Mouse (Mus musculus): Measurements from ENCODE around the gene Pop7. TPM values are rescaled to one million over a fixed set of nuclear protein-coding genes. Genes with fewer than 3 reads are reported as not detected.
A peak's percentile ranks its signal among the peaks of the same experiment; 100 is the strongest.

The Pop7 gene
- polyA plus RNA-seq, 1 experiment from 2014 or later: 37.8 TPM

DNA sequence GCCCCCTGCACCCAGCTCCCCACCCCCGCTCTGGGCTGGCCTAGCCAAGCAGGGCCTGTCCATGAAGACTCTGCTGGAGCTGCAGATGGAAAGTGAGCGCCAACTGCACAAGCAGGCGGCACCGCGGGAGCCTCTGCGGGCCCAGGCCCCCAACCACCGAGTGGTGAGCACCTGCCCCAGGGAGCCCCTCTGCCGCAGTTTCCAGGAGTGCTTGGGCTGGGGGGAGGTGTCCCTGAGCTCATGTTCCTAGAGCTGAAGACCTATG is 21.9 kb upstream of the Pop7 start:
- H3K4me1 ChIP-seq (ENCODE audit: insufficient read depth, low read depth, low read length): no peaks in the 10 kb centered on the region
- no peak overlapping the region for H3K4me2 ChIP-seq (replicated peaks; ENCODE audit: low read depth, low read length)
- no peak for ATAC-seq
- no peak for TF ChIP-seq CTCF (IDR thresholded peaks at IDR 0.05)
- no peak for TF ChIP-seq EP300 (IDR thresholded peaks at IDR 0.05)
- H3K27ac ChIP-seq (ENCODE audit: low read length): no peak overlapping the region
- no peak overlapping the region for H3K4me3 ChIP-seq (ENCODE audit: low read depth, low read length)
- H3K27me3 ChIP-seq (replicated peaks; ENCODE audit: insufficient read depth, low read length): no peaks in the 10 kb centered on the region
- no peak for DNase-seq (ENCODE audit: low spot score)
- no peaks in the 10 kb centered on the region for H3K9me3 ChIP-seq (ENCODE audit: low read length)
- H3K9ac ChIP-seq (replicated peaks; ENCODE audit: low read depth): no peak overlapping the region
- WGBS: 86% methylated on average over 8 of the region's 8 CpGs
- H3K36me3 ChIP-seq (ENCODE audit: insufficient read depth, low read length): peaks cover 69% of the 10 kb centered on the region

DNA sequence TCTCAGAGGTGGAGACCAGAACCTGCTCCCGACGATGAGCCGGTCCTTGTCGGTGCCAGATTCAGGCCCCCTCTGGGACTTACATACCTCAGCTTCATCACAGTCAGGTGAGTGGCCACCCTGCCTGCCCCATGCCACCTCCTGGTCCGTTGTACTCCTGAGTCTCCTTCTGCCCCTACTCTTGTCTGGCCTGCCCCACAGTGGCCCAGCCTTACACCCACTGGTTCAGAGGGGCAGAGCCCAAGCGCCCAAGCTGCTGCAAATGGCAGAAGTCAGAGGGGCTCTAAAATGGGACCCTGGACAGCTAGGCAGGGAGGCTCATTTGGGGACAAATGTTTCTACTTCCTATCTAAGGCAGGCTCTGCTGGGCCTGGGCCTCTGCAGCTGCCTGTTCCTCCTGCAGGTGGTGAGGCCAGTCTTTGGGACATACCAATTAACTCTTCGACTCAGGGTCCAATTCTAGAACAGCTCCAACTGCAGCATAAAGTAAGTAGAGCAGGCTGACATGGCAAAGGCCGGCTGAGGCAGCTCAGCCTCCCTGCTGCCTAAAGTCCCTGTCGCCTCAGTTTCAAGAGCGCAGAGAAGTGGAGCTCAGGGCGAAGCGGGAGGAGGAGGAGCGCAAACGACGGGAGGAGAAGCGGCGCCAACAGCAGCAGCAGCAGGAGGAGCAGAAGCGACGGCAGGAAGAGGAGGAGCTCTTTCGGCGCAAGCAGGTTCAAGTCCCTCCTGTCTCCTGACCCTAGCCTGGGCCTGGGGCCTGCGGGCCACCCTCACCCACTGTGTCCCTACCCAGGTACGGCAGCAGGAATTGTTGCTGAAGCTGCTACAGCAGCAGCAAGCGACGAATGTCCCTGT is 21.3 kb upstream of the Pop7 start:
- no peak overlapping the region for H3K4me2 ChIP-seq (replicated peaks; ENCODE audit: low read depth, low read length)
- DNase-seq (ENCODE audit: low spot score) (peak; percentile 5), ATAC-seq (no peak)
- H3K4me3 ChIP-seq (ENCODE audit: low read depth, low read length): no peak overlapping the region
- H3K9ac ChIP-seq (replicated peaks; ENCODE audit: low read depth): no peak overlapping the region
- H3K36me3 ChIP-seq (ENCODE audit: insufficient read depth, low read length): peaks cover 64% of the 10 kb centered on the region
- TF ChIP-seq CTCF (IDR thresholded peaks at IDR 0.05) (peak; percentile 29), EP300 (IDR thresholded peaks at IDR 0.05) (no peak)
- no peaks in the 10 kb centered on the region for H3K4me1 ChIP-seq (ENCODE audit: insufficient read depth, low read depth, low read length)
- no peaks in the 10 kb centered on the region for H3K27me3 ChIP-seq (replicated peaks; ENCODE audit: insufficient read depth, low read length)
- no peaks in the 10 kb centered on the region for H3K9me3 ChIP-seq (ENCODE audit: low read length)
- WGBS: 74% methylated on average over 25 of the region's 25 CpGs
- H3K27ac ChIP-seq (ENCODE audit: low read length): no peak overlapping the region

DNA sequence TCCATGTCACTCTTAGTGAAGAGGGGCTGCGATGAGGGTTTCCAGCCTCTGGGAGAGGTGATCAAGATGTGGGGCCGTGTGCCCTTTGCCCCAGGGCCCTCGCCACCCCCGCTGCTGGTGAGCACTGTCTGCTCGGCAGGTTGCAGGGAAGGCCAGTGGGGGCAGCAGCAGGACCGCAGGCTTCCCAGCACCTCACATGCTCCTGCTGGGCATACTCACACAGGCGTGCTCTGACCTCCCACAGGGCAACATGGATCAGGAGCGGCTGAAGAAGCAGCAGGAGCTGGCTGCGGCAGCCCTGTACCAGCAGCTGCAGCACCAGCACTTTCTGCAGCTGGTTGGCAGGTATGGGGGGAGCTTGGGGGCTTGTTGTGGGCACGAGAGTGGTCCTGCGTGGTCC is 20.4 kb upstream of the Pop7 start:
- no peaks in the 10 kb centered on the region for H3K27me3 ChIP-seq (replicated peaks; ENCODE audit: insufficient read depth, low read length)
- H3K4me1 ChIP-seq (ENCODE audit: insufficient read depth, low read depth, low read length): no peaks in the 10 kb centered on the region
- WGBS: 71% methylated on average over 11 of the region's 11 CpGs
- ATAC-seq (no peak; the same call in 1 of the 2 replicates), DNase-seq (ENCODE audit: low spot score) (peak; percentile 4)
- H3K36me3 ChIP-seq (ENCODE audit: insufficient read depth, low read length): peaks cover 54% of the 10 kb centered on the region
- TF ChIP-seq EP300 (IDR thresholded peaks at IDR 0.05): no peak
- TF ChIP-seq CTCF (IDR thresholded peaks at IDR 0.05): peak; percentile 16; the same call in 1 of the 2 replicates
- no peak overlapping the region for H3K27ac ChIP-seq (ENCODE audit: low read length)
- no peak overlapping the region for H3K4me2 ChIP-seq (replicated peaks; ENCODE audit: low read depth, low read length)
- H3K9ac ChIP-seq (replicated peaks; ENCODE audit: low read depth): no peak overlapping the region
- H3K9me3 ChIP-seq (ENCODE audit: low read length): no peaks in the 10 kb centered on the region
- no peak overlapping the region for H3K4me3 ChIP-seq (ENCODE audit: low read depth, low read length)

DNA sequence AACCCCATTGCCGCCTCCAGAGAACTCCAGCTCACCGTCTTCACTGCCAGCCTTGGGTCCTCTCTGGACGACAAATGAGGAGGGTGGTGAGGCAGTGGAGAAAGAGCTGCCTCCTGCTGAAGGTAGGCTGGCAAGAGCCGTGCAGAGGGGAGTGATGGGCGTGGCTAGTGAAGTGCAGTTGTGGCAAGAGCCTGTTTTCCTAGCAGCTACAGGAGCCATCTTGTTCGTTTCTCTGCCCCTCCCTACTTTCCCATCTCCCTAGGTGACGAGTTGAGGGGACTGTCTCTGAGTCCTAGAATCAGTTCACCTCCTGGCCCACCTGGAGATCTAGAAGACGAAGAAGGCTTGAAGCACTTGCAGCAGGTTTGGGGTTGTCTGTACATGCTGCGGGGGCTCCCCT is 19.5 kb upstream of the Pop7 start:
- DNase-seq (ENCODE audit: low spot score) (peak; percentile 49), ATAC-seq (peak; percentile 27; the same call in 1 of the 2 replicates)
- H3K4me2 ChIP-seq (replicated peaks; ENCODE audit: low read depth, low read length): no peak overlapping the region
- no peak for TF ChIP-seq CTCF (IDR thresholded peaks at IDR 0.05)
- no peak for TF ChIP-seq EP300 (IDR thresholded peaks at IDR 0.05)
- no peaks in the 10 kb centered on the region for H3K27me3 ChIP-seq (replicated peaks; ENCODE audit: insufficient read depth, low read length)
- no peaks in the 10 kb centered on the region for H3K4me1 ChIP-seq (ENCODE audit: insufficient read depth, low read depth, low read length)
- no peaks in the 10 kb centered on the region for H3K9me3 ChIP-seq (ENCODE audit: low read length)
- H3K4me3 ChIP-seq (ENCODE audit: low read depth, low read length): no peak overlapping the region
- H3K27ac ChIP-seq (ENCODE audit: low read length): 0 out of 2 replicates have a peak overlapping the region, but pooled peaks have one; percentile 2
- H3K36me3 ChIP-seq (ENCODE audit: insufficient read depth, low read length): peaks cover 50% of the 10 kb centered on the region
- 67% methylated on average over 9 of the region's 9 CpGs for WGBS
- no peak overlapping the region for H3K9ac ChIP-seq (replicated peaks; ENCODE audit: low read depth)

DNA sequence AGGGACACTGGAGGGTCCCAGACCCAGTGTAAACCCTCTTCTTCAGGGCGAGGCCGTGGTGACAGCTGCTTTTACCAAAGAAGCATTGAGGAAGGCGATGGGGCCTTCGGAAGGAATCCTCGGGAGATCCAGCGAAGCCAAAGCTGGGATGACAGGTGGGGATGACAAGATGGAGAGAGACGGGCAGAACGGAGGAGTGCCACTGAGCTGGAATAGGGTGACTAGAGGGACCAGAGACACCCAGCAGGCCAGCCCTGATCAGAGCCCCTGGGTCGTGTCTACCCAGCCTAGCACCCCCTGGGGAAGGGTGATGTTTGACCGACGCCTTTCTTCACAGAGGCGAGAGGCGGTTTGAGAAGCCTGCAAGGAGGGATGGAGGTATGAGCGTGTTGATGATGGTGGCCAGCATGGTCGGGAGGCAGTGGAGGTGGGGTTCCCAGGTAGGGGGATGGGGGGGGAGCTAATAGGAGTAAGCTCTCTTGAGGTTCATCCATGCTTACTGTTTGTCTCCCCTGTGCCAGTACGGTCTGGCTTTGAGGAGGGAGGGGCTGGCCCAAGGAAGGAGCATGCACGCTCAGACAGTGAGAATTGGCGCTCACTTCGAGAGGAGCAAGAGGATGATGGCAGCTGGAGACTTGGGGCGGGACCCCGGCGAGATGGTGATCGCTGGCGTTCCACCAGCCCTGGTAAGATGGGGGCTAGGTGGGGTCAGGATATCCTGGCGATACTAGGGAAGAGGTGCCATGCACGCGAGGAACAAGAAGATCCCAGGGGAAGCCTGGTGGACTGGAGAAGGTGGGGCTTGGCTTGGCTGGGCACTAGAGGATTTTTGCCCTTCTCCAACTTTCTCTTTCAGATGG is 17.6 kb upstream of the Pop7 start:
- peak; percentile 5 for DNase-seq (ENCODE audit: low spot score)

DNA sequence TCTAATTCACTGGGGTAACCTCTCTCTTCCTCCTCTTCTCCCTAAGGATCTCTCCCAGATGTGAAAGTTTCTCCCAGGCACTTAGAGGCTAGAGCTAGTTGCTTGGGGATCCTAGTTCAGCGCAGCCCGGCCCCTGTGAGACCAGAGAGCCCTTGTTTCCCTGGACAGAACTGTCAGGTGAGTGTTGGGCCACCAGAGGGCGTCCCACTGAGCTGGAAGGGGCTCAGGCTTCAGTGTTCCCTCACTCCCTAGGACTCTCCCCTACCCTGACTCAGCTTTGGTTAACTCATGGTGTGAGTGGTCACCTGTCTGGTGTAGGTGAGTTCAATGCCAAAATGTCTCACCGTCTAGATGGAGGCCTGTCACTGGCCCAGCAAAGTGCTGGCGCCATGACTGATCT is 16.1 kb upstream of the Pop7 start, which contains the start of gene Gigyf1:
TSS of gene Gigyf1 (plus strand) at position 113 of the 400 bp plus-strand sequence.
- H3K9me3 ChIP-seq (ENCODE audit: low read length): no peaks in the 10 kb centered on the region
- no peaks in the 10 kb centered on the region for H3K4me1 ChIP-seq (ENCODE audit: insufficient read depth, low read depth, low read length)
- H3K27ac ChIP-seq (ENCODE audit: low read length): no peak within 1 kb of the TSS
- H3K4me3 ChIP-seq (ENCODE audit: low read depth, low read length): no peak within 1 kb of the TSS
- TF ChIP-seq EP300 (IDR thresholded peaks at IDR 0.05): no peak
- peak; percentile 75 for TF ChIP-seq CTCF (IDR thresholded peaks at IDR 0.05)
- H3K9ac ChIP-seq (replicated peaks; ENCODE audit: low read depth): no peak within 1 kb of the TSS
- peak; percentile 57 for DNase-seq (ENCODE audit: low spot score)
- ATAC-seq: peak; percentile 48
- no peaks in the 10 kb centered on the region for H3K27me3 ChIP-seq (replicated peaks; ENCODE audit: insufficient read depth, low read length)
- H3K4me2 ChIP-seq (replicated peaks; ENCODE audit: low read depth, low read length): no peak within 1 kb of the TSS
- peaks cover 33% of the 10 kb centered on the region; the same call in 1 of the 2 replicates for H3K36me3 ChIP-seq (ENCODE audit: insufficient read depth, low read length)
- WGBS: 73% methylated on average over 5 of the region's 5 CpGs

More for the DNA sequence above, 17.6 kb upstream of the Pop7 start:
- Histone ChIP-seq H3K4me1 (ENCODE audit: insufficient read depth, low read depth, low read length) (no peaks in the 10 kb centered on the region), H3K27me3 (replicated peaks; ENCODE audit: insufficient read depth, low read length) (no peaks in the 10 kb centered on the region), H3K36me3 (ENCODE audit: insufficient read depth, low read length) (peaks cover 46% of the 10 kb centered on the region), H3K9me3 (ENCODE audit: low read length) (no peaks in the 10 kb centered on the region), H3K4me2 (replicated peaks; ENCODE audit: low read depth, low read length) (no peak overlapping the region), H3K4me3 (ENCODE audit: low read depth, low read length) (no peak overlapping the region), H3K9ac (replicated peaks; ENCODE audit: low read depth) (no peak overlapping the region), H3K27ac (ENCODE audit: low read length) (no peak overlapping the region)
- ATAC-seq: no peak
- no peak for TF ChIP-seq CTCF (IDR thresholded peaks at IDR 0.05)
- TF ChIP-seq EP300 (IDR thresholded peaks at IDR 0.05): no peak
- 90% methylated on average over 27 of the region's 27 CpGs for WGBS
